Mouse (Mus musculus) kidney, embryonic 15.5 days (tissue): Measurements from ENCODE around the gene Casp3. TPM values are rescaled to one million over a fixed set of nuclear protein-coding genes. Genes with fewer than 3 reads are reported as not detected.

Experiments used
- ATAC-seq: fragments of 200-750 bp; cut with Nextera tagmentation; replicated peaks from 2 replicates; pipeline ENCODE4 v1.8.0; 2017; ENCODE audit warnings: moderate TSS enrichment; ENCODE audit not compliant: low FRiP score
- H3K27ac ChIP-seq: fragments of 300-500 bp; sonication (generic); 2 replicates; pipeline ENCODE4 v1.5.1; 2015; ENCODE audit warnings: mild to moderate bottlenecking, inconsistent platforms
- H3K27me3 ChIP-seq: fragments of 300-500 bp; sonication (generic); 2 replicates; pipeline ENCODE4 v1.6.1; 2015; ENCODE audit warnings: inconsistent platforms
- H3K36me3 ChIP-seq: fragments of 300-500 bp; sonication (generic); 2 replicates; pipeline ENCODE4 v1.6.1; 2015; ENCODE audit warnings: inconsistent platforms
- H3K4me1 ChIP-seq: fragments of 300-500 bp; sonication (generic); 2 replicates; pipeline ENCODE4 v1.6.1; 2015; ENCODE audit warnings: inconsistent platforms
- H3K4me2 ChIP-seq: fragments of 300-500 bp; sonication (generic); 2 replicates; pipeline ENCODE4 v1.6.1; 2015; ENCODE audit warnings: moderate library complexity, mild to moderate bottlenecking, inconsistent platforms
- H3K4me3 ChIP-seq: fragments of 300-500 bp; sonication (generic); replicated peaks from 2 replicates; pipeline ENCODE4 v1.5.1; 2015; ENCODE audit warnings: mild to moderate bottlenecking, inconsistent platforms
- H3K9ac ChIP-seq: fragments of 300-500 bp; sonication (generic); 2 replicates; pipeline ENCODE4 v1.6.1; 2015; ENCODE audit warnings: mild to moderate bottlenecking, inconsistent platforms
- H3K9me3 ChIP-seq: fragments of 300-500 bp; sonication (generic); replicated peaks from 2 replicates; pipeline ENCODE4 v1.6.1; 2016; ENCODE audit warnings: inconsistent platforms
- WGBS: fragments of 180-500 bp; shearing (Covaris S2); methylation state at CpG from one replicate; pipeline ENCODE4 v1.1.7; 2015; ENCODE audit warnings: mixed read lengths; 5-methylcytosine and 5-hydroxymethylcytosine counted together
- polyA plus RNA-seq: library from polyadenylated mRNA; unstranded; fragments of >200 nt; fragmentation: Nextera tagmentation; extraction: Ambion mirVana; gene quantifications from 2 replicates; pipeline ENCODE4 v1.2.1, GENCODE M21; 2015

Casp3 gene
- polyA plus RNA-seq, 1 experiment from 2014 or later, result 80.9 TPM

DNA sequence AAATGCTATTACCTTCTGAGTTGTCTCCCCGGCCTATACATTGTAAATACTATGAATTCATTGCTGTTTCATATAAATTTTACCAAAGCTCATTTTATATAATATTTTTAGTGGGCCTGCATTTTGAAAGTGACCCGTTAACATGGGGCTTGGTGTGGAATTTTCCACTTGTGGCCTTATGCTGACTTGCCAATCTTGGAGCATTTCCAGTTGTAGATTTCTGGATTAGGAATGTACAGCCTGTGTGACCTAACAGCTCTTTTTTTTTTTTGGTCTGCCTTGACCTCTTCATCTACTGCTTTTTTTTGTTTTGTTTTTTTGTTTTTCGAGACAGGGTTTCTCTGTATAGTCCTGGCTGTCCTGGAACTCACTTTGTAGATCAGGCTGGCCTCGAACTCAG, 13.8 kb downstream of the Casp3 start:
- no peak for ATAC-seq
- Histone ChIP-seq H3K4me2 (no peak overlapping the region), H3K36me3 (peaks cover 61% of the 10 kb centered on the region), H3K27me3 (no peaks in the 10 kb centered on the region), H3K27ac (no peak overlapping the region), H3K9me3 (no peaks in the 10 kb centered on the region), H3K9ac (no peak overlapping the region), H3K4me1 (no peaks in the 10 kb centered on the region; the same call in 1 of the 2 replicates), H3K4me3 (no peak overlapping the region)
- 95% methylated on average over 4 of the region's 4 CpGs for WGBS

DNA sequence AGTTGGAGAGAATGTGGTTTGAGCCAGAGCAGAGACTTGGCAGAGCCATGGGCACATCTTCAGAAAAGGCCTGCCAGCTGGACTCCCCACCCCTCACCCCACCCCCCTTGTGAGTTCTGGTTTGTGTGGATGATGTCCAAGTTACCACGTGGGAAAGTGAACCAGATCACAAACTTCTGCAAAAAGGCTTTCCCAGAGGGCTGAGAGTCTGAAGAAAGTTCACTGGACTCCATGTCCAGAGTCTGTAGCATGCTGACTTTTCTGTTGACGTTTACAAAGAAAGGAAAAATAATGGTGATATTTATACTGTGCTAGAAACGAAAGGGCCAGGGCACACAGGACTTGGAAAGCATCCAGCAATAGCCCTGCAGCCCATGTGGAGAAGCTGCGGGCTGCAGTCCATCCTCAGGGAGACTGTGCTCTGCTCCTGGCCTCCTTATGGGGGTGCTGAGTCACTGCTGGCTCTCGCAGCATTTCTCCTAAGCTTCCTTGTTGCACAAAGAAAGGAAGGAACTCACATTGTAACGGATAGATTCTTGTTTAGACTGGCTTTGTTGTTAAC, 22.0 kb downstream of the Casp3 start:
- no peak overlapping the region for H3K4me2 ChIP-seq
- peak overlapping the region; percentile 56; the same call in 1 of the 2 replicates for H3K27ac ChIP-seq
- peaks cover 49% of the 10 kb centered on the region for H3K36me3 ChIP-seq
- H3K9ac ChIP-seq, result no peak overlapping the region
- ATAC-seq, result no peak; the same call in 1 of the 2 replicates
- no peak overlapping the region for H3K4me3 ChIP-seq
- no peaks in the 10 kb centered on the region for H3K9me3 ChIP-seq
- 51% methylated on average over 6 of the region's 6 CpGs for WGBS
- no peaks in the 10 kb centered on the region for H3K27me3 ChIP-seq
- H3K4me1 ChIP-seq, result peaks cover 4% of the 10 kb centered on the region; the same call in 1 of the 2 replicates

DNA sequence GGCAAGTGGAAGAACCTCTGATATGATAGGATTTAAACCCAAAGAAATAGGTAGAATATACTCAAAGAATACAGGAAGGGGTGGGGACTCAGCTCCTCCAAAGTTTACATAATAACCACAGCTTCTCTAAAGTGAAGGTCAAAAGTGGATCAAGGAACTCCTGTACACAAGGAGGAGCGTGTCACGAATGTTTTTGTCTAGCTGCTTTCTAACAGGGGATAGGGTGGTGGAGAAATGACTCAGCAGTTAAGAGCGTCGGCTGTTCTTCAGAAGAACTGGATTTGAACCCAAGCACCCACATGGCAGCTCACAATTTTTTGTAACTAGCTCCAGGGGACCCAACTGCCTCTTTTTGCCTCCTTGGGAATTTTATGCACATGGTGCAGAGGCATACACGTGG, 22.8 kb downstream of the Casp3 start:
- Histone ChIP-seq H3K4me3 (no peak overlapping the region), H3K27ac (no peak overlapping the region), H3K27me3 (no peaks in the 10 kb centered on the region), H3K36me3 (peaks cover 43% of the 10 kb centered on the region), H3K9ac (no peak overlapping the region), H3K9me3 (no peaks in the 10 kb centered on the region), H3K4me1 (peaks cover 4% of the 10 kb centered on the region; the same call in 1 of the 2 replicates), H3K4me2 (no peak overlapping the region)
- no peak for ATAC-seq
- 90% methylated on average over 5 of the region's 5 CpGs for WGBS

DNA sequence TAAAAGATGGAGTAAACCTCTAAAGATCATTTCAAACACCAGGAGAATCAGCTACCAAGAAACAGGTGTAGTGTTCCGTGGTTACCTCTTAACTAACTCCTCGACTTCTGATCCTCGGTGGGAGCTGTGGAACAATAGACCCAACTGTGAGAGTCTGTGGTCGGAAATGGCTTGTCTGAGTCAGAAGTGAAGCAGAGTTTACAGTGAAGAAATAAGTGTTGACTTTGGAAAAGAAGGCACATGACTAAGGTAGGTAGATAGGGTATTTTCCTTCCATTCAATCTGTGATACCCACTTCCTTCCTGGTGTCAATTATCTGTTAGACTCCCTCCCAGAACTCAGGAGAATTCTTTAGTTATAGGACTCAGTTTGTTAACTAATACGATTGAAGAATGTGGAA, 24.2 kb downstream of the Casp3 start:
- no peak overlapping the region for H3K9ac ChIP-seq
- no peak for ATAC-seq
- WGBS, result 84% methylated on average over 5 of the region's 5 CpGs

DNA sequence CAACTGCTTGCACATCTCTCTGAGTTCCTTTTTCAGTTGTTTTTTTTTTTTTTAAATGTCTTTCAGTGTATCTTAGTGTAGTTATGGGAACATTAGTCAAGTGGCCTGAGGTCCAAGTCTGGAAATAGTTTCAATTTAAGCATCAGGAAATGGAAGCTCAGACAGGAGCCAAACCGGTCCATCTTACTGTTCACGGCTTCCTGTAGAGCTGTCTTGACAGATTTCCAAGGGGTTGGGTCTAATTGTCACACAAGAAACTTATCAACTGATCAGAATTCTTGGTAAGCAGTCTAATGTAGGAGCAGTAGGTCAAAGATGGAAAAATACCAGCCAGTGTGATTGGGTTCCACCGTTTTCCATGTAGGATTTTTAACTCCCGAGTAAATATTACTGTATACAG, 31.3 kb downstream of the Casp3 start:
- Histone ChIP-seq H3K27ac (no peak overlapping the region), H3K36me3 (no peaks in the 10 kb centered on the region), H3K4me3 (no peak overlapping the region), H3K4me2 (no peak overlapping the region), H3K27me3 (no peaks in the 10 kb centered on the region), H3K9ac (no peak overlapping the region), H3K4me1 (0 out of 2 replicates have a peak, but pooled peaks cover 4% of the 10 kb centered on the region), H3K9me3 (no peaks in the 10 kb centered on the region)
- no peak for ATAC-seq
- 74% methylated on average over 4 of the region's 4 CpGs for WGBS

More for the DNA sequence above, 24.2 kb downstream of the Casp3 start:
- Histone ChIP-seq H3K4me2 (no peak overlapping the region), H3K9me3 (no peaks in the 10 kb centered on the region), H3K27ac (no peak overlapping the region), H3K36me3 (peaks cover 29% of the 10 kb centered on the region), H3K4me1 (peaks cover 4% of the 10 kb centered on the region; the same call in 1 of the 2 replicates), H3K27me3 (no peaks in the 10 kb centered on the region), H3K4me3 (no peak overlapping the region)

DNA sequence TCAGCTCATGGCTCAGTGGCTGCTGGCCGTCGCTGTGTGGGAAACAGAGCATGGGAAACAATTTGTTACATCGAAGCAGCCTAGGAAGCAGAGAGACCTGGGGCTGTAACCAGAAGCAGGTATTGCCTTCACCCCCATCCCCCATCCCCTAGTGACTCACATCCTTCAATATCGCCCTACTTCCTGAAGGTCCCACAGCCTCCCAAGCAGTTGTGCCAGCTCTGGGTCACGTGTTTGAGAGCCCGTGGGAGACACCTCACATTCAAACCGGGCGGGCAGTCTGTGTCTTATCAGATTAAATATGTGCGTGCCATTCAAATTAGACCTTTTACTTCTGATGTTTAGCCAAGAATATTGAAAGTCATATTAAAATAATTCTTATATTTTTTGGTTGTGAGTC, 34.8 kb downstream of the Casp3 start:
- Histone ChIP-seq H3K4me3 (no peak overlapping the region), H3K9ac (no peak overlapping the region), H3K36me3 (no peaks in the 10 kb centered on the region), H3K4me1 (0 out of 2 replicates have a peak, but pooled peaks cover 4% of the 10 kb centered on the region), H3K27me3 (no peaks in the 10 kb centered on the region), H3K4me2 (no peak overlapping the region), H3K9me3 (no peaks in the 10 kb centered on the region), H3K27ac (no peak overlapping the region)
- 0 out of 2 replicates have a peak, but pooled peaks have one; percentile 36 for ATAC-seq
- WGBS, result 51% methylated on average over 9 of the region's 9 CpGs

DNA sequence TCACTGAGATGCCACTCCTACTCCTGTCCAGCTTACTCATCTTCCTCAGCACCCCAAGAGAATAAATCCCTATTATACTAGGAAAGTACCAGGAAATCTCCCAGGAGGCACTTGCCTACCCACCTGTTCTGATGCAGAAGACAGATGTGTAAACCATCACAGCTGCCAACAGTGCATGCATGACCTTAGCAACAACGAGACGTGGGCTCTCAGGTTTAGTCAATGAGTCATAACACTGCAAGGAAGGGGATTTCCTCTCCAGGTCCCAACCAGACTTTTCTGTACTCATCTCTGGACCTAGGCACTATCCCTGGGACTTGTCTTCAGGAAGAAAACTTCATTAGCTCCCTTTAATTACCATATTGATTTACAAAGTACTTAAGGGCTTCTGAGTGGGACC, 38.8 kb downstream of the Casp3 start:
- H3K27ac ChIP-seq, result no peak overlapping the region
- no peaks in the 10 kb centered on the region for H3K9me3 ChIP-seq
- WGBS, result 62% methylated on average over 2 of the region's 2 CpGs
- H3K36me3 ChIP-seq, result no peaks in the 10 kb centered on the region
- 0 out of 2 replicates have a peak, but pooled peaks cover 4% of the 10 kb centered on the region for H3K4me1 ChIP-seq
- no peak overlapping the region for H3K4me2 ChIP-seq
- no peak overlapping the region for H3K9ac ChIP-seq
- no peak for ATAC-seq
- H3K4me3 ChIP-seq, result no peak overlapping the region
- no peaks in the 10 kb centered on the region for H3K27me3 ChIP-seq

DNA sequence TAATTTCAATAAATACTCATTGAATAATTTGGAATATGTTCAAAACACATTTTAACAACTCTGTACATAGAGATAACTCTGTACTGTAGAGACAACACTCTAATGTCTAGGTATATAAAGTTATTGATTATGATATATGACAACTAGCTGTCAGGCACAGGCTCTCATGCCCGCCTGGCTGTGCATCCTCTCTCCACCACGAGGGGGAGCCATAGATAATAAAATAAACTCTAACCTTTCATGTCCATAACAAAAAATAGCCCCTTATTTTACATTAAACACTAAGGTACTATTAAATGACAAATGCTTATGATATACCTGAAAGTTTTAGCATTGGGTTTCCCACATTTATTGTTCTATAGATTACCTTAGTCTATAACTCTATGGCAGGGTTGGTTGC, 54.4 kb downstream of the Casp3 start:
- Histone ChIP-seq H3K9ac (no peak overlapping the region), H3K9me3 (no peaks in the 10 kb centered on the region), H3K27me3 (no peaks in the 10 kb centered on the region), H3K4me1 (no peaks in the 10 kb centered on the region), H3K4me3 (no peak overlapping the region), H3K4me2 (no peak overlapping the region), H3K36me3 (no peaks in the 10 kb centered on the region), H3K27ac (no peak overlapping the region)
- ATAC-seq, result no peak
- 1% methylated on average over 2 of the region's 2 CpGs for WGBS

DNA sequence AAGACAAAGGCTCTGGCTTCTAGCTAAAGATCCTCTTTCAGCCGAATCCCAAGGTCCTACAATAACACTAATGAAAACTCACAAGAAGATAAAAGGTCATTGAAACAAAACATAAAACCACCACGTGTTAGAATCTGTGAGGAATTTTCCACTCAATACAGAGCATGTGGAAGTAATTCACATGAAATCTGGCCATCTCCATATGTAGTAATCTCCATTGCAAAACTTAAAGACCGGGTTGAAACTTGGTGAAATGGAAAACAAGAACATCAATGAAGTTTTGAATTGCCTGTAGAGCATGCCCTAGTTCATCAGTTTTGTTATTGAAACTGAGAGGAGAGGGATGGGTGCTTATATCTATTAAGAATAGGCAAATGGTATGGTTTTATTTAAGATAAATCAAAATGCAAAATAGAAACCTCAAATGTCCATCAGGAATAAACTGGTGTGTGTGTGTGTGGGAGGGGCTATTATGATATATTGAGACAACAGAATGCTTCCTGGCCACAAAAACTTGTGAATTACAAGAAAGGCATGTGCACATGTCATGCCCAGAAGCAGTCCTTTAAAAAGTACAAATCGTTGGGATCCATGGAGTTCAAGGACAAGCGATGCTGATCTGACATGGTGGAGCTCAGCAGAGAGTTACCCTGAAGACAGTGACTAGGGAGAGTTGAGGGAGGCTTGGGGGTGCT, 63.7 kb downstream of the Casp3 start:
- H3K9me3 ChIP-seq, result no peaks in the 10 kb centered on the region; the same call in 1 of the 2 replicates
- 62% methylated on average over 5 of the region's 5 CpGs for WGBS
- H3K4me3 ChIP-seq, result no peak overlapping the region
- no peak overlapping the region for H3K27ac ChIP-seq
- H3K4me2 ChIP-seq, result no peak overlapping the region
- ATAC-seq, result no peak
- H3K4me1 ChIP-seq, result no peaks in the 10 kb centered on the region
- no peaks in the 10 kb centered on the region for H3K36me3 ChIP-seq
- no peaks in the 10 kb centered on the region for H3K27me3 ChIP-seq
- H3K9ac ChIP-seq, result no peak overlapping the region

DNA sequence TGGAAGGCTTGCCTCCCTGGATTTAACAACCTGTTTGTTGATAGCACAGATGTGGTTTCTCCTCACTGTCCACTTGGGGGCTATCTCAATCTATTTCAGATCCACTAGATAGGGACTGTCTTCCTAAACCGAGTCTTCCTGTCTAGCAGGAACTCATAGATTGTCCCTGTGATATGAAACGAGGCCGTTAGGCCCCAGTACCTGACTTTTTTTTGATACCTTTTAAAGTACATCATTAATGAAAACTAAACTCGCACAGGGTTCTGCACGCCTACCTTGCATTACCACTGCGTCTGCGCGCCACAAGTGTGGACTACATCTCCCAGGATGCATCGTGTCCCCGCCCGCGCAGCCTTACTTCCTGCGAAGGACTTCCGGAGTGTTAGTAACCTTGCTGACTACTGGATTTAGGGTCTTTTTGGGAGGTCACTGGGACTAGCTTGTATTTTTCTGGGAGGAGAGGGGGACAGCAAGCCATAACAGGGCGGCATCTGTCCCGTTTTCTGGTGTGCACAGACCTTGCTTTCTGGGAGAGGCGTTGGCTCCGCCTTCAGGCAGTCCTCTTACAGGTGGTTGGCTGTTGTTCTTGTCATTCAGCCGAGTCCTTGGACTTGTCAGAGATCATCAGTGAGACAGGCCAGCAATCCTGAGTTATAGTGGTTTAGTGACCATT, 69.7 kb downstream of the Casp3 start:
- under 1% methylated on average over 19 of the region's 19 CpGs for WGBS
- peak overlapping the region; percentile 93 for H3K27ac ChIP-seq
- H3K36me3 ChIP-seq, result no peaks in the 10 kb centered on the region
- no peaks in the 10 kb centered on the region for H3K27me3 ChIP-seq
- no peaks in the 10 kb centered on the region for H3K9me3 ChIP-seq
- H3K4me1 ChIP-seq, result peaks cover 8% of the 10 kb centered on the region; the same call in 1 of the 2 replicates
- peak overlapping the region; percentile 55 for H3K4me3 ChIP-seq
- peak overlapping the region; percentile 59 for H3K9ac ChIP-seq
- ATAC-seq, result peak; percentile 100
- H3K4me2 ChIP-seq, result peak overlapping the region; percentile 59
